Mouse (Mus musculus) forebrain, postnatal 0 days (tissue): ENCODE results near the gene Scyl2. TPM values are rescaled to one million over a fixed set of nuclear protein-coding genes. Genes with fewer than 3 reads are reported as not detected.
"Not testable (repeated sequence)": the region's sequence is repeated elsewhere in the genome, so short reads cannot be mapped to it uniquely, and the experiment has no call there.

Experiments
- ATAC-seq: fragments of 200-750 bp; cut with Nextera tagmentation; 2 replicates; pipeline ENCODE4 v1.8.0; 2017; ENCODE audit warnings: mild to moderate bottlenecking, moderate library complexity
- DNase-seq: peaks from one replicate; pipeline ENCODE4 v3.0.0-alpha.2; 2015
- H3K27ac ChIP-seq: fragments of 300-500 bp; sonication (generic); 2 replicates; pipeline ENCODE4 v1.5.1; 2014; ENCODE audit warnings: low read depth, mild to moderate bottlenecking, antibody characterized with exemption, low read length, moderate library complexity, mixed read lengths
- H3K27me3 ChIP-seq: fragments of 300-500 bp; sonication (generic); 2 replicates; pipeline ENCODE4 v1.6.1; 2014; ENCODE audit warnings: mild to moderate bottlenecking, low read length, mixed read lengths; ENCODE audit not compliant: insufficient read depth
- H3K36me3 ChIP-seq: fragments of 300-500 bp; sonication (generic); 2 replicates; pipeline ENCODE4 v1.6.1; 2014; ENCODE audit warnings: mild to moderate bottlenecking, moderate library complexity; ENCODE audit not compliant: insufficient read depth
- H3K4me1 ChIP-seq: fragments of 300-500 bp; sonication (generic); 2 replicates; pipeline ENCODE4 v1.6.1; 2014; ENCODE audit warnings: antibody characterized with exemption; ENCODE audit not compliant: insufficient read depth
- H3K4me2 ChIP-seq: fragments of 300-500 bp; sonication (generic); 2 replicates; pipeline ENCODE4 v1.6.1; 2014; ENCODE audit warnings: low read depth, mild to moderate bottlenecking, moderate library complexity
- H3K4me3 ChIP-seq: fragments of 300-500 bp; sonication (generic); 2 replicates; pipeline ENCODE4 v1.5.1; 2014; ENCODE audit warnings: low read depth, low read length, mixed read lengths
- H3K9ac ChIP-seq: fragments of 300-500 bp; sonication (generic); 2 replicates; pipeline ENCODE4 v1.6.1; 2014; ENCODE audit warnings: mild to moderate bottlenecking
- H3K9me3 ChIP-seq: fragments of 300-500 bp; sonication (generic); 2 replicates; pipeline ENCODE4 v1.6.1; 2016; ENCODE audit warnings: low read length
- CTCF ChIP-seq: sonication (generic); IDR thresholded peaks from 2 replicates; pipeline ENCODE4 v1.5.1; 2016; ENCODE audit warnings: antibody characterized with exemption, control low read depth, low read depth
- WGBS: fragments of 180-500 bp; shearing (Covaris S2); extraction: QIAGEN DNeasy Blood & Tissue Kit; methylation state at CpG from one replicate; pipeline ENCODE4 v1.1.7; 2014; 5-methylcytosine and 5-hydroxymethylcytosine counted together
- polyA plus RNA-seq: library from polyadenylated mRNA; unstranded; fragments of >200 nt; fragmentation: Nextera tagmentation; extraction: Ambion mirVana; gene quantifications from 2 replicates; pipeline ENCODE4 v1.2.1, GENCODE M21; 2015
- total RNA-seq: library from RNA; depleted of rRNA; stranded (reverse); fragments of >200 nt; gene quantifications from 2 replicates; pipeline ENCODE4 v1.2.3, GENCODE M21; 2014

Scyl2 gene
- total and polyA plus RNA-seq, 2 experiments from 2014 or later, result 5.9 to 43.9 TPM

- H3K4me1 ChIP-seq, result peaks cover 10% of the 10 kb centered on the region; the same call in 1 of the 2 replicates
- H3K4me3 ChIP-seq, result no peak overlapping the region
- no peaks in the 10 kb centered on the region for H3K27me3 ChIP-seq
- no peak overlapping the region for H3K9ac ChIP-seq
- DNase-seq (no peak), ATAC-seq (no peak)
- no peaks in the 10 kb centered on the region; the same call in 1 of the 2 replicates for H3K36me3 ChIP-seq
- 90% methylated on average over 3 of the region's 3 CpGs for WGBS
- H3K4me2 ChIP-seq, result no peak overlapping the region
- no peaks in the 10 kb centered on the region for H3K9me3 ChIP-seq
- no peak for TF ChIP-seq CTCF
- no peak overlapping the region for H3K27ac ChIP-seq
Observed at GRCm38 (mm10) chr10:89680517-89680916, 5.6 kb downstream of the Scyl2 start.

GRCm38 (mm10) chr10:89679448-89679847, 6.6 kb downstream of the Scyl2 start:
- H3K4me1 ChIP-seq, result peaks cover 9% of the 10 kb centered on the region; the same call in 1 of the 2 replicates
- H3K9me3 ChIP-seq, result no peaks in the 10 kb centered on the region
- no peaks in the 10 kb centered on the region; the same call in 1 of the 2 replicates for H3K36me3 ChIP-seq
- H3K27ac ChIP-seq, result no peak overlapping the region
- no peaks in the 10 kb centered on the region for H3K27me3 ChIP-seq
- no peak overlapping the region for H3K4me3 ChIP-seq
- no peak overlapping the region for H3K9ac ChIP-seq
- no peak overlapping the region for H3K4me2 ChIP-seq
- 76% methylated on average over 1 of the region's 1 CpGs for WGBS
- no peak for ATAC-seq
- no peak for TF ChIP-seq CTCF
- no peak for DNase-seq

DNA sequence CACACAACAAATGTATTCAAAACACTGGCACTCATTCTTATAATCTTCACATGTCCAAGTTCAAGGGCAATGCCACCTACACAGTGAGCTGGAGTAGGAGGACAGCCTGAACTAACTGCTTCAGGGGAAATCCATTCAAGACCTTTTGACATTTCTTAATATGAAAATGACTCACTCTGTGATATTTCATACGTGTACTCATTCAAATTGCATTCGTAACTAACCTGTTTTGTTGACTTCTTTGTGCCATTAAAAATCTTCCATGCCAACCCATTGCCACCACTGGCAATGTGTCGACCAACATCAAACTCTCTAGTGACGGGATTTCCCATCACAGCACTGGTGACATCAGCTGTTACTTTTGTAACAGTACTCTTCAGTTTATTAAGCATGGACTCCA, 8.0 kb downstream of the Scyl2 start:
- DNase-seq, result no peak
- H3K9me3 ChIP-seq, result no peaks in the 10 kb centered on the region
- no peaks in the 10 kb centered on the region; the same call in 1 of the 2 replicates for H3K36me3 ChIP-seq
- no peaks in the 10 kb centered on the region for H3K27me3 ChIP-seq
- ATAC-seq, result no peak
- H3K4me1 ChIP-seq, result no peaks in the 10 kb centered on the region
- H3K27ac ChIP-seq, result no peak overlapping the region
- H3K9ac ChIP-seq, result no peak overlapping the region
- no peak overlapping the region for H3K4me3 ChIP-seq
- H3K4me2 ChIP-seq, result no peak overlapping the region
- no peak for TF ChIP-seq CTCF
- WGBS, result 94% methylated on average over 4 of the region's 4 CpGs

DNA sequence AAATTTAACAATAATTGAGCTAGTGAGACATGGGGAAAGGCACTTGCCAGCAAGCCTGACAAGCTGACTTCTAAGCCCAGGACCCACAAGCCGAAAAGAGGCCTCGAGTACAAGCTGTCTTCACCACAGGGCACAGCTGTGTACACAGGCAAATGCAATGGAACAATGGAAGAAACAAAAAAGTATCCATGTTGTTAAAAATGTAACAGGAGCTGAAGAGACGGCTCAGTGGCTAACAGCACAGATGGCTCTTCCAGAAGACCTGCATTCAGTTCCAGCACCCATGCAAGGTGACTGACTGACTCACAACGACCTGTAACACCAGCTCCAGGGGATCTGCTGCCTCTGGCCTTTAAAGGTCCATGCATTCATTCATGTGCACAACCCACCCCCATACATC, 9.5 kb downstream of the Scyl2 start:
- H3K9ac ChIP-seq, result no peak overlapping the region
- peaks cover 3% of the 10 kb centered on the region; the same call in 1 of the 2 replicates for H3K36me3 ChIP-seq
- H3K4me3 ChIP-seq, result no peak overlapping the region
- WGBS, result 28% methylated on average over 4 of the region's 4 CpGs
- DNase-seq (no peak), ATAC-seq (no peak)
- H3K4me1 ChIP-seq, result no peaks in the 10 kb centered on the region
- H3K9me3 ChIP-seq, result no peaks in the 10 kb centered on the region
- no peaks in the 10 kb centered on the region for H3K27me3 ChIP-seq
- H3K4me2 ChIP-seq, result no peak overlapping the region
- no peak for TF ChIP-seq CTCF
- H3K27ac ChIP-seq, result no peak overlapping the region

DNA sequence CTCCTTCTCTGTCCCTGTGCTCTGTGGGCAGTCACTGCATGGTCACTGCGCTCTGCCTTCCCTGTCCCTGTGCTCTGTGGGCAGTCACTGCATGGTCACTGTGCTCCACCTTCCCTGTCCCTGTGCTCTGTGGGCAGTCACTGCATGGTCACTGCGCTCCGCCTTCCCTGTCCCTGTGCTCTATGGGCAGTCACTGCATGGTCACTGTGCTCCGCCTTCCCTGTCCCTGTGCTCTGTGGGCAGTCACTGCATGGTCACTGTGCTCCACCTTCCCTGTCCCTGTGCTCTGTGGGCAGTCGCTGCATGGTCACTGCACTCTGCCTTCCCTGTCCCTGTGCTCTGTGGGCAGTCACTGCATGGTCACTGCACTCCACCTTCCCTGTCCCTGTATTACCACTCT, 15.7 kb downstream of the Scyl2 start:
- DNase-seq, result not testable (repeated sequence)
- WGBS, result 94% methylated on average over 5 of the region's 5 CpGs

DNA sequence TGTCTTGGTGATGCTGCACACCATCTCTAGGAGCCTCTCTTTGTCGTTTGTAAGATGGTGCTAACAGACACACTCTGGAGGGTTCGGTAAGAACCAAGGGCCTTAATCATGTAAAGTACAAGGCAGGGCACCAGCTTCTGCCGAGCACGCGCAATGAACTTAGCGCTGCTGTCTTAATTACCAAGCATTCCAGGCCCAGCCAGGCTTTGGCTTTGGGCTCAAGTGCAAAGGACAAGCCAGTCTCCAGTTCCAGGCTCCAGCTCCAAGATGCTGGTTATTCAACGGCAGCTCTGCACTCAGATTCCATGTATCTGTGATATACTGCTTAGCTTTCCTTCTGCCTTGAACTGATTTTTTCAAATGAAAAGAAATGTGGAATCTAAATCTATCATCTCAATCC, 18.5 kb downstream of the Scyl2 start:
- no peaks in the 10 kb centered on the region for H3K9me3 ChIP-seq
- H3K9ac ChIP-seq, result no peak overlapping the region
- H3K4me3 ChIP-seq, result no peak overlapping the region
- WGBS, result 80% methylated on average over 7 of the region's 7 CpGs
- ATAC-seq (no peak), DNase-seq (no peak)
- no peaks in the 10 kb centered on the region for H3K27me3 ChIP-seq
- no peak overlapping the region for H3K27ac ChIP-seq
- no peak overlapping the region for H3K4me2 ChIP-seq
- H3K4me1 ChIP-seq, result no peaks in the 10 kb centered on the region
- H3K36me3 ChIP-seq, result peaks cover 10% of the 10 kb centered on the region
- TF ChIP-seq CTCF, result no peak

More for the DNA sequence above, 15.7 kb downstream of the Scyl2 start:
- H3K27ac ChIP-seq, H3K4me1 ChIP-seq, H3K27me3 ChIP-seq, H3K9ac ChIP-seq, H3K4me2 ChIP-seq, H3K36me3 ChIP-seq, ATAC-seq, H3K9me3 ChIP-seq, H3K4me3 ChIP-seq: not testable (repeated sequence)

DNA sequence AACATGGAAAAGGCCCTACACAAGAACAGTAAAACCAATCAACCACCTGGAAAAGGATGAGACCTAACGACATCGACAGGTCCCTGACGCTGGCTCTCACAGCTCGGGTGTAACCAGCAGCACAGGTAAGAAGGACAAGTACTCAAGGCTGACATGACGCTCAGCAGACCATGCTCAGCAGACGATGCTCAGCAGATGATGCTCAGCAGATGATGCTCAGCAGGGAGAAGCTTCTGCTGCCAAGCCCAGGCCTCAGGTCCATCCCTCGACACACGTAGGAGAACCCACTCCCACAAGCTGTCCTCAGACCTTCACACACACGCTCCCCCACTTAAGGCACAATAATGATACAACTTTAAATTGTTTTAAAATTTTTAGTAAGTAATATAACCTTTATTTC, 20.4 kb downstream of the Scyl2 start:
- no peaks in the 10 kb centered on the region for H3K9me3 ChIP-seq
- H3K27me3 ChIP-seq, result no peaks in the 10 kb centered on the region
- 92% methylated on average over 9 of the region's 9 CpGs for WGBS
- no peak overlapping the region for H3K4me3 ChIP-seq
- peaks cover 18% of the 10 kb centered on the region for H3K36me3 ChIP-seq
- no peak for DNase-seq
- H3K4me2 ChIP-seq, result no peak overlapping the region
- H3K27ac ChIP-seq, result no peak overlapping the region
- H3K4me1 ChIP-seq, result no peaks in the 10 kb centered on the region
- no peak for TF ChIP-seq CTCF
- ATAC-seq, result no peak
- H3K9ac ChIP-seq, result no peak overlapping the region
